Mouse (Mus musculus) thymus, adult 2 months (tissue): ENCODE results near the gene 3110040N11Rik. TPM values are rescaled to one million over a fixed set of nuclear protein-coding genes. Genes with fewer than 3 reads are reported as not detected.
"Not testable (repeated sequence)": the region's sequence is repeated elsewhere in the genome, so short reads cannot be mapped to it uniquely, and the experiment has no call there.

Experiments used
- DNase-seq: peaks from one replicate; pipeline ENCODE4 v3.0.0; 2021
- H3K27ac ChIP-seq: fragments of 200-500 bp; 2 replicates; pipeline ENCODE4 v1.5.1; 2012; ENCODE audit warnings: low read length, control low read depth; ENCODE audit not compliant: control insufficient read depth, insufficient read depth
- H3K27me3 ChIP-seq: fragments of 200-500 bp; 2 replicates; pipeline ENCODE4 v1.6.1; 2012; ENCODE audit warnings: mild to moderate bottlenecking, low read length, moderate library complexity, mixed read lengths; ENCODE audit not compliant: control insufficient read depth, insufficient read depth
- H3K36me3 ChIP-seq: fragments of 200-500 bp; 2 replicates; pipeline ENCODE4 v1.6.1; 2012; ENCODE audit warnings: mild to moderate bottlenecking, low read length, moderate library complexity; ENCODE audit not compliant: control insufficient read depth, insufficient read depth
- H3K4me1 ChIP-seq: fragments of 200-500 bp; replicated peaks from 2 replicates; pipeline ENCODE4 v1.6.1; 2012; ENCODE audit warnings: low read length; ENCODE audit not compliant: control insufficient read depth, insufficient read depth
- H3K4me3 ChIP-seq: fragments of 200-500 bp; 2 replicates; pipeline ENCODE4 v1.5.1; 2012; ENCODE audit warnings: mild to moderate bottlenecking, low read length, control low read depth, moderate library complexity; ENCODE audit not compliant: control insufficient read depth, insufficient read depth
- CTCF ChIP-seq: fragments of 200-500 bp; IDR thresholded peaks from 2 replicates; pipeline ENCODE4 v1.5.1; 2012; ENCODE audit warnings: mild to moderate bottlenecking, control low read depth, low read length, moderate library complexity, borderline replicate concordance; ENCODE audit not compliant: control insufficient read depth, poor library complexity, insufficient read depth; ENCODE audit errors: extremely low read depth
- POLR2A ChIP-seq: fragments of 200-500 bp; IDR thresholded peaks from 2 replicates; pipeline ENCODE4 v1.6.1; 2012; ENCODE audit warnings: mild to moderate bottlenecking, low read length, control low read depth, moderate library complexity; ENCODE audit not compliant: control insufficient read depth, poor library complexity, insufficient read depth; ENCODE audit errors: extremely low read depth
- WGBS: fragments of 180-500 bp; shearing (Covaris S2); methylation state at CpG from one replicate; pipeline ENCODE4 v1.1.7; 2018; 5-methylcytosine and 5-hydroxymethylcytosine counted together
- polyA plus RNA-seq: library from polyadenylated mRNA; depleted of rRNA; stranded (reverse); fragments of >200 nt; gene quantifications from 2 replicates; pipeline ENCODE4 v1.2.3, GENCODE M21; 2012; rRNA removed

3110040N11Rik gene
- polyA plus RNA-seq, result 32.7 and 39.6 TPM in 2 replicates

- Histone ChIP-seq H3K4me3 (peak within 1 kb of the TSS; percentile 59), H3K36me3 (no peaks in the 10 kb centered on the region; the same call in 1 of the 2 replicates), H3K4me1 (peaks cover 4% of the 10 kb centered on the region), H3K27ac (peak within 1 kb of the TSS; percentile 80), H3K27me3 (no peaks in the 10 kb centered on the region)
- WGBS, result under 1% methylated on average over 38 of the region's 38 CpGs
- peak; percentile 82 for DNase-seq
- TF ChIP-seq CTCF, result peak; percentile 80; the same call in 1 of the 2 replicates
- peak; percentile 94 for TF ChIP-seq POLR2A
Measured at GRCm38 (mm10) chr7:81789095-81789757, at the start of gene 3110040N11Rik. Gene 3110040N11Rik (minus strand): TSS chr7:81789478.

- H3K27ac ChIP-seq, H3K36me3 ChIP-seq, H3K27me3 ChIP-seq, DNase-seq, H3K4me1 ChIP-seq, H3K4me3 ChIP-seq: not testable (repeated sequence)
- 91% methylated on average over 5 of the region's 5 CpGs for WGBS
Measured at GRCm38 (mm10) chr7:81837771-81838170, 48.5 kb upstream of the 3110040N11Rik start.

- WGBS, result 90% methylated on average over 5 of the region's 5 CpGs
- TF ChIP-seq POLR2A (no peak), CTCF (no peak)
- Histone ChIP-seq H3K4me3 (no peak overlapping the region), H3K4me1 (no peaks in the 10 kb centered on the region), H3K27ac (no peak overlapping the region), H3K36me3 (no peaks in the 10 kb centered on the region), H3K27me3 (no peaks in the 10 kb centered on the region)
- DNase-seq, result no peak
Measured at GRCm38 (mm10) chr7:81835430-81835829, 46.2 kb upstream of the 3110040N11Rik start.

GRCm38 (mm10) chr7:81834847-81835246 lies 45.6 kb upstream of the 3110040N11Rik start:
- H3K27me3 ChIP-seq, result no peaks in the 10 kb centered on the region
- H3K4me3 ChIP-seq, result no peak overlapping the region
- no peak overlapping the region for H3K27ac ChIP-seq
- TF ChIP-seq CTCF (no peak), POLR2A (no peak)
- peaks cover 2% of the 10 kb centered on the region for H3K4me1 ChIP-seq
- H3K36me3 ChIP-seq, result no peaks in the 10 kb centered on the region
- DNase-seq, result peak; percentile 26

- Histone ChIP-seq H3K4me3 (peak within 1 kb of the TSS; percentile 97), H3K27me3 (no peaks in the 10 kb centered on the region), H3K27ac (no peak within 1 kb of the TSS), H3K4me1 (peaks cover 17% of the 10 kb centered on the region), H3K36me3 (no peaks in the 10 kb centered on the region)
- WGBS, result 2% methylated on average over 55 of the region's 58 CpGs
- no peak for TF ChIP-seq CTCF
- TF ChIP-seq POLR2A, result peak; percentile 72
- DNase-seq, result peak; percentile 87
Measured at GRCm38 (mm10) chr7:81829379-81829894, 40.2 kb upstream of the 3110040N11Rik start, which contains the start of gene Btbd1. Gene Btbd1 (minus strand): TSS chr7:81829431.

- H3K36me3 ChIP-seq, result no peaks in the 10 kb centered on the region
- TF ChIP-seq POLR2A (no peak), CTCF (peak; percentile 14; the same call in 1 of the 2 replicates)
- H3K4me3 ChIP-seq, result peak overlapping the region; percentile 97
- H3K27me3 ChIP-seq, result no peaks in the 10 kb centered on the region
- peaks cover 17% of the 10 kb centered on the region for H3K4me1 ChIP-seq
- no peak overlapping the region for H3K27ac ChIP-seq
- DNase-seq, result peak; percentile 50
- under 1% methylated on average over 85 of the region's 91 CpGs for WGBS
Measured at GRCm38 (mm10) chr7:81828681-81829378, 39.6 kb upstream of the 3110040N11Rik start.

- WGBS, result 21% methylated on average over 17 of the region's 17 CpGs
- peaks cover 17% of the 10 kb centered on the region for H3K4me1 ChIP-seq
Measured at GRCm38 (mm10) chr7:81827806-81828667, 38.8 kb upstream of the 3110040N11Rik start.

More at GRCm38 (mm10) chr7:81827806-81828667, 38.8 kb upstream of the 3110040N11Rik start:
- H3K27me3 ChIP-seq, result no peaks in the 10 kb centered on the region
- peak overlapping the region; percentile 97 for H3K4me3 ChIP-seq
- TF ChIP-seq POLR2A, result no peak
- TF ChIP-seq CTCF, result no peak
- no peak overlapping the region for H3K27ac ChIP-seq
- DNase-seq, result no peak
- no peaks in the 10 kb centered on the region for H3K36me3 ChIP-seq
